Mouse (Mus musculus) brain, adult 2 months (tissue): ENCODE data around the gene Sez6.

Experiments
- DNase-seq: peaks from one replicate; pipeline ENCODE4 v3.0.0; 2011; ENCODE audit warnings: low read depth, low spot score

Gene Sez6

DNA sequence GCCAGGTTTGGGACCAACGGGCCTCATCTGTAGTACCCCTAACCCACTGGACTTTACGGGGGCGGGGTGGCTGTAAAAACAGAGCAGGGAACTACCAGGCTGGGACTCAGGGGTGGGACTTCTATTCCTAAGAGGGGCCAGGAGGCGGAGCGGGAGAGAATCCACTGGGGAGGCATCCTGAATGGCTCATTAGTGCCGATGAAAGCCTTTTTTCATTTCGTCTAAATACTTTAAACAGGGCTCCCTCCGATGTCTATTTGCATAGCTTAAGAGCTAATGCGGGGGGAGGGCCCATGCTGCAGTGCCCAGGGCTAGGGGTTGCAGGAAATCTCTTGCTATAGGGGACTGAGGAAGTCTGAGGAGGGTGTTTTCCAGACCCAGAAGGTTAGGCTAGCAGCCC is 17.3 kb downstream of the Sez6 start:
- DNase-seq, result no peak

- no peak for DNase-seq
These were observed 19.6 kb downstream of the Sez6 start for GRCm38 (mm10) chr11:77950125-77950685.

GRCm38 (mm10) chr11:77950797-77951228 is 20.2 kb downstream of the Sez6 start:
- peak; percentile 98 for DNase-seq

GRCm38 (mm10) chr11:77953671-77954070 is 23.1 kb downstream of the Sez6 start:
- no peak for DNase-seq

DNA sequence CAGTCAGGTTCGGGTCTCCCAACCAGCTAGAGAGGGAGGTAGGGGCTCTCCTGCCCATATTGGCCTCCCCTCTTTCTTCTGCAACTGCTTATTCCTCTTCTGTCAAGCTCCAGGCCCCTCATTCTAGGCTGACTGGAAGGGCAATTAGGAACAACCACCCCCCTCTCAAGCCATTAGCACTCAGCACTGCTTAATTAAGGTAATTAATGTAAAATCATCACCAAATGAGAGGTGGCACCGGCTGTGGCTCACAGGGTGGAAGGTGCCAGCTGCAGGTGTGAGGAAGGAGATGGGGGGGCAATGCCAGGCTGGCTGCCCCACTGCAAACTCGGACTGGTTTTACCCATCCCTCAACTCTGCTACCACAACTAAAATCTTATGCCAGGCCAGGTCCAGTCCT is 25.8 kb downstream of the Sez6 start:
- no peak for DNase-seq

- peak; percentile 62 for DNase-seq
These were observed 27.7 kb downstream of the Sez6 start for GRCm38 (mm10) chr11:77958268-77958667.

DNA sequence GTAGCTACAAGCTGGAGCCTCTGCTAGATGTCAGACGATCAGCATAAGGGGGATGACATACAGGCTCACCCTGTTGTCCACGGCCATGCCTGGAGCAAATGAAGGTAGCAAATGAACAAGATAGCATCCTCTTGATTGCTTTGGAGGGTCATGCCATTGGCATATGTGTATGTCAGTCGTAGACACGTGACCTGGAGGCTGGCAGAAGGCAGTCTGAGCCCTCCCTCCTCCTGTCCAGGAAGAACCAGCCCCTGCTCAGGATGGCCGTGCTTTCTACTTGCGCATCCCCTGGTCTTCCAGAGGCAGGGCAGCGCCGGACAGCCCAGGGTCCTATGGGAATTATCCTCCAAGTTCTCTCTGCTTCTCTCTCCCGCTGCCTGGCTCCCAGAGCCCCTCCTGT is 28.3 kb downstream of the Sez6 start:
- no peak for DNase-seq

DNA sequence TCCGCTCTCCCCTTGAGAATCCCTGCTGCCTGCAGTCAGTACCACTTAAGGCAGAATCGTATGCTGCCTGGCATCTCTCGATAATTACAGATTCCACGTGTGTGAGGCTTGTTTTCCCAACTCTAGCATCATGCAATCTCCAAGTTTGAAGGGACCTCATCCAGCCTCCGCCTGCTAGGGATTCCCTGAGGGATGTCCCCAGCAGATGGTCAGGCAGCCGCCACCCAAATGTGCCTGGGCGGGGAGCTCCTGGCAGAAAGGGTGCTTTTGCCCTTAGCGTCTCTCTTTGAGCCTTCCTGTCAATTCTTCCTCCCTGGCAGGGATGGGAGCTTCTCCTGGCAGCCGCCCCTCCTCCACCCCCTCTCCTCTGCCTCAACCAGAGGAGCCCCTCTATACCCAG is 29.6 kb downstream of the Sez6 start:
- peak; percentile 79 for DNase-seq

- peak; percentile 54 for DNase-seq
These were observed 30.3 kb downstream of the Sez6 start for GRCm38 (mm10) chr11:77960898-77961297.

GRCm38 (mm10) chr11:77962946-77963345 is 32.3 kb downstream of the Sez6 start:
- no peak for DNase-seq

GRCm38 (mm10) chr11:77964415-77965095 is 34.0 kb downstream of the Sez6 start:
- DNase-seq, result no peak

DNA sequence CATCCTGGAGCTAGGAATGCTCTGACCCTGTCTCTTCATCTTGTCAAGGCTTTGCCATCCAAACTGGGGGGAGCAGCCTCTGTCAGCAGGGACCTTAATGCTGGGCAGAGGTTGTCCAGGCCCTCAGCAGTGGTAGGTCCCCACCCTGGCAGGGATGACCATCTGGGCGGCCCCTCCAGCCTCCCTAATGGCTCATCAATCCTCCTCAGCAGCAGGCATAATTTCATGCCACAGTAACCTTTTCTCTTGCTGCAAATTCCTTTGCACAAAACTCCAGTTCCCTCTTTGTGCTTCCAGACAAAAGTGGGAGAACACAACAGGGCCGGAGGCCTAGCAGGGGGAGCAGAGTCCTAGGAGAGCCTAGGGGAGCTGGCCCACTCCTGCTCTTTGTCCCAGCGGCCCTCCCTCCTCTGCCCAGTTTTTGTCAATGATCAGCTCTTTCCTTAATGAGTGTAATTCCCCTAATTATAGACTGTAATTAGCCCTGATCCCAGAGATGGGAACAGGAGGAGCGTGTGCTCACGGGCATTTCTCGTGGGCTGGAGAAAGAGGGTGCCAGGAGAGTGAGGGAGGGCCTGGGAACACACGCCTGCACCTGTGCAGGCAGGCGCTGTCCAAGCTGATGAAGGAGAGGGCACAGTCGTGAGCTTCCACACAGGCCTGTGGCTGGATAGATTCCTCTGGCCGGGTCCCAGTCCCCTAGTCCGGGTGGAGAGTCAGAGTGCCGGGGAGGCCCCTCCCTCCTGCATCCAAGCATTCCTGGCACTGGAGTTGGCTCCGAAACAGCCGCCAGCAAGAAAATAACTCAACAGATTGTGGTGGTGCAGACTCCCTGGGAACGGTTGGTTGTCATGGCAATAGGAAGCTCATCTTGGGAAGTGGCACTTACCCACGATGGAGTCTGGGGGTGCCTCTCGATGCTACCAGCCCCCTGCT is 34.8 kb downstream of the Sez6 start:
- DNase-seq, result peak; percentile 98

DNA sequence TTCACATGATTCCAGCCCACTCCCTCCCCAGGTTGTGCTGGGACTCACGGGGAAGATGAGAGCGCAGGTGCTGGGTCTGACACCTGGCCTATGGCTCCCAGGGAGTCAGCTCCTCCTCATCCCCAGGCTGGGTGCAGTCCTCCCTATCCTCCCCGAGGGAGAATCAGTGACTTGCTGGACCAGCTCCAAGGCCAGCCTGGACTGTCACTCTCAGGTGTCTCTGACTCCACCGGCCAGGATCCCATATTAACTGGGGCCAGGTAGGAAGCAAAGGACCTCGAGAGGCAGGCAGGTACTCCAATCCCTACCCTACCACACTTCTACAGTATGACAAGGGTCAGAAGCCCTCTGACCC is 35.4 kb downstream of the Sez6 start:
- DNase-seq, result no peak

DNA sequence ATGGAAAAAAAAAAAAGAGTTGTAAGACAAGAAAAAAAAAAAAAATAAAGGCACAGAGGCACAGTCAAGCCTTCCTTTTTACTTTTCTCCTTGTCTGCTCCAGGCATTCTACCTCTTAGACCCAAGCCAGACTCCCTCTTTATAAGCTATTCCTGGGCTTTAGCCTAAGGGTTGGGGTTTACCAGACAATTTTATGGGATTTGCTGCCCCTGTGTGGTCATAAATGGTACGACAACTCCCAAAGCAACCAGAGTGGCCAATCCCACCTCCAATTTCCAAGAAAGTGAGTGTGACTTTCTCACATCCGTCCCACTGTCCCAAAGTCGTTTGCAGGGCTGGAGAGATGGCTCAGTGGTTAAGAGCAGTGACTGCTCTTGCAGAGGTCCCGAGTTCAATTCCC is 36.5 kb downstream of the Sez6 start:
- DNase-seq, result peak; percentile 87

GRCm38 (mm10) chr11:77968786-77969185 is 38.2 kb downstream of the Sez6 start:
- no peak for DNase-seq

- peak; percentile 65 for DNase-seq
These were observed 40.1 kb downstream of the Sez6 start for GRCm38 (mm10) chr11:77970718-77971117.

- no peak for DNase-seq
These were observed 42.9 kb downstream of the Sez6 start for GRCm38 (mm10) chr11:77973520-77973919.

GRCm38 (mm10) chr11:77974325-77974724 is 43.7 kb downstream of the Sez6 start:
- no peak for DNase-seq

DNA sequence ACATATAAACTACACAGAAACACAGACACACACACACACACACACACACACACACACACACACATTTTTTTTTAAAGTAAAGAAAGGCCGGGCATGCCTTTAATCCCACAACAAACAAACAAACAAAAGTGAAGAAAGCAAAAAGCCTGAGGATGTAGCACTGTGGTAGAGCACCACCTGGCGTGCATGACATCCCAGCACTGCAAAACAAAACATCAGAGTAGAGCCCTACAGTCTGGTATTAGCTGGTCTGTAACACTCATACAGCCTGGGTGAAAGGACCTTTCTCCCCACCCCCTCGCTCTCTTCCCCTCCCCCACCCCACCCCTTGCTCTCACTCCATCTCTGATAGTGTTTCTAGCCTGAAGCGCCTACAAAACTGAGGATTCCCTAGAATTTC is 45.3 kb downstream of the Sez6 start:
- DNase-seq, result no peak

GRCm38 (mm10) chr11:77978161-77978560 is 47.6 kb downstream of the Sez6 start:
- no peak for DNase-seq

GRCm38 (mm10) chr11:77979221-77979809 is 48.7 kb downstream of the Sez6 start:
- no peak for DNase-seq
